Mouse (Mus musculus): ENCODE results near the gene Ccdc69. TPM values are rescaled to one million over a fixed set of nuclear protein-coding genes. Genes with fewer than 3 reads are reported as not detected.

Gene Ccdc69
- polyA plus RNA-seq, 1 experiment from 2014 or later: 3.5 TPM

- Histone ChIP-seq H3K27me3 (ENCODE audit: control insufficient read depth, insufficient read depth, low read depth, low read length) (no peaks in the 10 kb centered on the region), H3K9me3 (ENCODE audit: control insufficient read depth, low read length) (no peaks in the 10 kb centered on the region), H3K4me1 (replicated peaks; ENCODE audit: control insufficient read depth, insufficient read depth, low read length) (peaks cover 3% of the 10 kb centered on the region; the same call in 1 of the 2 replicates), H3K4me2 (ENCODE audit: low read depth, low read length) (no peak overlapping the region), H3K9ac (ENCODE audit: low read length) (no peak overlapping the region), H3K36me3 (ENCODE audit: control insufficient read depth, insufficient read depth, low read length) (no peaks in the 10 kb centered on the region), H3K27ac (ENCODE audit: low read length) (no peak overlapping the region), H3K4me3 (ENCODE audit: low read length) (no peak overlapping the region)
- 48% methylated on average over 4 of the region's 4 CpGs for WGBS
- ATAC-seq (ENCODE audit: low read depth): no peak
Observed at GRCm38 (mm10) chr11:55066921-55067320, 11.0 kb downstream of the Ccdc69 start.

GRCm38 (mm10) chr11:55062856-55063255, 15.1 kb downstream of the Ccdc69 start:
- no peaks in the 10 kb centered on the region for H3K9me3 ChIP-seq (ENCODE audit: control insufficient read depth, low read length)
- no peaks in the 10 kb centered on the region for H3K36me3 ChIP-seq (ENCODE audit: control insufficient read depth, insufficient read depth, low read length)
- H3K4me3 ChIP-seq (ENCODE audit: low read length): no peak overlapping the region
- no peaks in the 10 kb centered on the region for H3K4me1 ChIP-seq (replicated peaks; ENCODE audit: control insufficient read depth, insufficient read depth, low read length)
- H3K9ac ChIP-seq (ENCODE audit: low read length): no peak overlapping the region
- no peaks in the 10 kb centered on the region for H3K27me3 ChIP-seq (ENCODE audit: control insufficient read depth, insufficient read depth, low read depth, low read length)
- no peak overlapping the region for H3K27ac ChIP-seq (ENCODE audit: low read length)
- 16% methylated on average over 5 of the region's 5 CpGs for WGBS
- no peak for ATAC-seq (ENCODE audit: low read depth)
- no peak overlapping the region for H3K4me2 ChIP-seq (ENCODE audit: low read depth, low read length)

GRCm38 (mm10) chr11:55060802-55061201, 17.1 kb downstream of the Ccdc69 start:
- no peak for ATAC-seq (ENCODE audit: low read depth)

GRCm38 (mm10) chr11:55057511-55057910, 20.4 kb downstream of the Ccdc69 start:
- 73% methylated on average over 3 of the region's 3 CpGs for WGBS

More at GRCm38 (mm10) chr11:55060802-55061201, 17.1 kb downstream of the Ccdc69 start:
- Histone ChIP-seq H3K36me3 (ENCODE audit: control insufficient read depth, insufficient read depth, low read length) (no peaks in the 10 kb centered on the region), H3K9me3 (ENCODE audit: control insufficient read depth, low read length) (no peaks in the 10 kb centered on the region), H3K4me3 (ENCODE audit: low read length) (no peak overlapping the region), H3K4me2 (ENCODE audit: low read depth, low read length) (no peak overlapping the region), H3K27me3 (ENCODE audit: control insufficient read depth, insufficient read depth, low read depth, low read length) (no peaks in the 10 kb centered on the region), H3K4me1 (replicated peaks; ENCODE audit: control insufficient read depth, insufficient read depth, low read length) (no peaks in the 10 kb centered on the region), H3K27ac (ENCODE audit: low read length) (no peak overlapping the region), H3K9ac (ENCODE audit: low read length) (no peak overlapping the region)
- 84% methylated on average over 5 of the region's 5 CpGs for WGBS

GRCm38 (mm10) chr11:55050837-55051510, 27.0 kb downstream of the Ccdc69 start:
- Histone ChIP-seq H3K4me3 (ENCODE audit: low read length) (no peak overlapping the region), H3K27ac (ENCODE audit: low read length) (no peak overlapping the region), H3K27me3 (ENCODE audit: control insufficient read depth, insufficient read depth, low read depth, low read length) (no peaks in the 10 kb centered on the region), H3K9ac (ENCODE audit: low read length) (no peak overlapping the region), H3K36me3 (ENCODE audit: control insufficient read depth, insufficient read depth, low read length) (no peaks in the 10 kb centered on the region), H3K4me2 (ENCODE audit: low read depth, low read length) (no peak overlapping the region), H3K4me1 (replicated peaks; ENCODE audit: control insufficient read depth, insufficient read depth, low read length) (peaks cover 3% of the 10 kb centered on the region; the same call in 1 of the 2 replicates), H3K9me3 (ENCODE audit: control insufficient read depth, low read length) (no peaks in the 10 kb centered on the region)
- 46% methylated on average over 7 of the region's 7 CpGs for WGBS
- ATAC-seq (ENCODE audit: low read depth): peak; percentile 66; the same call in 1 of the 2 replicates

More at GRCm38 (mm10) chr11:55057511-55057910, 20.4 kb downstream of the Ccdc69 start:
- H3K36me3 ChIP-seq (ENCODE audit: control insufficient read depth, insufficient read depth, low read length): no peaks in the 10 kb centered on the region
- no peaks in the 10 kb centered on the region for H3K4me1 ChIP-seq (replicated peaks; ENCODE audit: control insufficient read depth, insufficient read depth, low read length)
- H3K4me2 ChIP-seq (ENCODE audit: low read depth, low read length): no peak overlapping the region
- no peak for ATAC-seq (ENCODE audit: low read depth)
- H3K9me3 ChIP-seq (ENCODE audit: control insufficient read depth, low read length): no peaks in the 10 kb centered on the region
- H3K27ac ChIP-seq (ENCODE audit: low read length): no peak overlapping the region
- H3K27me3 ChIP-seq (ENCODE audit: control insufficient read depth, insufficient read depth, low read depth, low read length): no peaks in the 10 kb centered on the region
- no peak overlapping the region for H3K4me3 ChIP-seq (ENCODE audit: low read length)
- H3K9ac ChIP-seq (ENCODE audit: low read length): no peak overlapping the region

- Histone ChIP-seq H3K9ac (ENCODE audit: low read length) (no peak overlapping the region), H3K4me2 (ENCODE audit: low read depth, low read length) (no peak overlapping the region), H3K4me1 (replicated peaks; ENCODE audit: control insufficient read depth, insufficient read depth, low read length) (peaks cover 3% of the 10 kb centered on the region; the same call in 1 of the 2 replicates), H3K27ac (ENCODE audit: low read length) (no peak overlapping the region), H3K9me3 (ENCODE audit: control insufficient read depth, low read length) (no peaks in the 10 kb centered on the region), H3K27me3 (ENCODE audit: control insufficient read depth, insufficient read depth, low read depth, low read length) (no peaks in the 10 kb centered on the region), H3K4me3 (ENCODE audit: low read length) (no peak overlapping the region), H3K36me3 (ENCODE audit: control insufficient read depth, insufficient read depth, low read length) (no peaks in the 10 kb centered on the region)
- no peak for ATAC-seq (ENCODE audit: low read depth)
- WGBS: 51% methylated on average over 5 of the region's 5 CpGs
Observed at GRCm38 (mm10) chr11:55046600-55046999, 31.3 kb downstream of the Ccdc69 start.

- Histone ChIP-seq H3K4me2 (ENCODE audit: low read depth, low read length) (no peak overlapping the region), H3K9ac (ENCODE audit: low read length) (no peak overlapping the region), H3K9me3 (ENCODE audit: control insufficient read depth, low read length) (no peaks in the 10 kb centered on the region), H3K27me3 (ENCODE audit: control insufficient read depth, insufficient read depth, low read depth, low read length) (no peaks in the 10 kb centered on the region), H3K4me3 (ENCODE audit: low read length) (no peak overlapping the region), H3K4me1 (replicated peaks; ENCODE audit: control insufficient read depth, insufficient read depth, low read length) (no peaks in the 10 kb centered on the region), H3K27ac (ENCODE audit: low read length) (no peak overlapping the region), H3K36me3 (ENCODE audit: control insufficient read depth, insufficient read depth, low read length) (no peaks in the 10 kb centered on the region)
- 87% methylated on average over 4 of the region's 4 CpGs for WGBS
- ATAC-seq (ENCODE audit: low read depth): no peak
Observed at GRCm38 (mm10) chr11:55041348-55041747, 36.6 kb downstream of the Ccdc69 start.

GRCm38 (mm10) chr11:55039591-55039990, 38.3 kb downstream of the Ccdc69 start:
- ATAC-seq (ENCODE audit: low read depth): peak; percentile 64
- Histone ChIP-seq H3K4me3 (ENCODE audit: low read length) (no peak overlapping the region), H3K27me3 (ENCODE audit: control insufficient read depth, insufficient read depth, low read depth, low read length) (no peaks in the 10 kb centered on the region), H3K4me1 (replicated peaks; ENCODE audit: control insufficient read depth, insufficient read depth, low read length) (no peaks in the 10 kb centered on the region), H3K9me3 (ENCODE audit: control insufficient read depth, low read length) (no peaks in the 10 kb centered on the region), H3K9ac (ENCODE audit: low read length) (no peak overlapping the region), H3K27ac (ENCODE audit: low read length) (no peak overlapping the region), H3K4me2 (ENCODE audit: low read depth, low read length) (no peak overlapping the region), H3K36me3 (ENCODE audit: control insufficient read depth, insufficient read depth, low read length) (no peaks in the 10 kb centered on the region)
- under 1% methylated on average over 9 of the region's 9 CpGs for WGBS

GRCm38 (mm10) chr11:55036601-55037000, 41.3 kb downstream of the Ccdc69 start:
- H3K27ac ChIP-seq (ENCODE audit: low read length): no peak overlapping the region
- no peak overlapping the region for H3K4me3 ChIP-seq (ENCODE audit: low read length)
- WGBS: 31% methylated on average over 3 of the region's 3 CpGs
- H3K9ac ChIP-seq (ENCODE audit: low read length): no peak overlapping the region
- no peaks in the 10 kb centered on the region for H3K27me3 ChIP-seq (ENCODE audit: control insufficient read depth, insufficient read depth, low read depth, low read length)
- no peak overlapping the region for H3K4me2 ChIP-seq (ENCODE audit: low read depth, low read length)
- no peaks in the 10 kb centered on the region for H3K36me3 ChIP-seq (ENCODE audit: control insufficient read depth, insufficient read depth, low read length)
- peaks cover 13% of the 10 kb centered on the region for H3K4me1 ChIP-seq (replicated peaks; ENCODE audit: control insufficient read depth, insufficient read depth, low read length)
- ATAC-seq (ENCODE audit: low read depth): no peak
- no peaks in the 10 kb centered on the region for H3K9me3 ChIP-seq (ENCODE audit: control insufficient read depth, low read length)
